Mouse (Mus musculus) brain, embryonic 14.5 days (tissue): ENCODE measurements around the gene Magt1. TPM values are rescaled to one million over a fixed set of nuclear protein-coding genes. Genes with fewer than 3 reads are reported as not detected.

Experiments
- DNase-seq: peaks from one replicate; pipeline ENCODE4 v3.0.0-alpha.2; 2011; ENCODE audit warnings: low read depth
- CTCF ChIP-seq: fragments of 200-500 bp; IDR thresholded peaks from 2 replicates; pipeline ENCODE4 v1.5.1; 2012; ENCODE audit warnings: inconsistent platforms, mild to moderate bottlenecking, moderate library complexity, borderline replicate concordance; ENCODE audit not compliant: insufficient read depth, insufficient read length; ENCODE audit errors: extremely low read depth
- POLR2A ChIP-seq: fragments of 200-500 bp; IDR thresholded peaks from 2 replicates; pipeline ENCODE4 v1.6.1; 2012; ENCODE audit warnings: mild to moderate bottlenecking, inconsistent platforms, borderline replicate concordance; ENCODE audit not compliant: poor library complexity, insufficient read depth, insufficient read length, severe bottlenecking; ENCODE audit errors: extremely low read depth
- polyA plus RNA-seq: library from polyadenylated mRNA; depleted of rRNA; stranded (reverse); fragments of >200 nt; gene quantifications from 2 replicates; pipeline ENCODE4 v1.2.3, GENCODE M21; 2012; rRNA removed

The Magt1 gene
- polyA plus RNA-seq, 1 experiment, result 11.4 TPM

GRCm38 (mm10) chrX:105921421-105921820 lies 90.3 kb downstream of the Magt1 start:
- TF ChIP-seq CTCF, result no peak
- no peak for TF ChIP-seq POLR2A
- DNase-seq, result no peak

Other genes with a start within 250 kb of the Magt1 start
- gene Fgf16, start 247.6 kb downstream of the Magt1 start, polyA plus RNA-seq, result 0.05 TPM in 1 of 2 replicates, not detected in the other
- 84.4 and 105 TPM in 2 replicates for gene Atrx, start 82.5 kb downstream of the Magt1 start, polyA plus RNA-seq
- 289 and 395 TPM in 2 replicates for gene Cox7b, start 3.8 kb upstream of the Magt1 start, polyA plus RNA-seq
- gene Atp7a, start 15.4 kb upstream of the Magt1 start, polyA plus RNA-seq, result 6.7 and 9.4 TPM in 2 replicates
- gene Tlr13, start 131.3 kb upstream of the Magt1 start, polyA plus RNA-seq, result 0.10 and 0.22 TPM in 2 replicates
- gene Pgk1, start 175.2 kb upstream of the Magt1 start, polyA plus RNA-seq, result 252 and 255 TPM in 2 replicates
- gene Taf9b, start 209.3 kb upstream of the Magt1 start, polyA plus RNA-seq, result 11.5 and 11.8 TPM in 2 replicates
- 0.01 TPM in 1 of 2 replicates, not detected in the other for gene Fnd3c2, start 243.5 kb upstream of the Magt1 start, polyA plus RNA-seq